Mouse (Mus musculus): ENCODE measurements at regions not wholly inside any gene's neighbourhood (a gene's known extent, or its start where the extent isn't known, plus 50 kb on each side); places are given as distances from the start of the nearest gene placed in this dataset.

DNA sequence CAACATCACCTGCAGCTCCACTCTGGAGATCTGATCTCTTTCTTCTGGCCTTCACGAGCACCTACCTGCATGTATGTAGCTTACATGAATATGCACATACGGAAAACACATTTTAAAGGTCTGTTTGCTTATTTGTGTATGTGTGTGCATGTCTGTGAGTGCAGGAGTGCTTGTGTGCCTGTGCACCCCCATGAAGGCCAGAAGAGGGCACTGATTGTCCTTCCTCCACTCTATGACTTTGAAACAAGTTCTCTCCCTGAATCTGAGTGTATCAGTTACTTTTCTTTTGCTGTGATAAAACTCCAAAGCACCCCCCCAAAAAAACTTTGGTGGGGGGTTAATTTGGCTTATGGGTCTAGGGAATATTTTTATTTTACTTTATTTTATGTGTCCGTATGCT, 54.2 kb upstream of the Smtn start:
- TF ChIP-seq CTCF (IDR thresholded peaks at IDR 0.05; ENCODE audit: control insufficient read depth, insufficient read depth, insufficient read length) (no peak), FOSL1 (IDR thresholded peaks at IDR 0.05; ENCODE audit: insufficient read depth, low read length, poor library complexity, severe bottlenecking) (no peak), MAX (IDR thresholded peaks at IDR 0.05) (no peak), USF1 (IDR thresholded peaks at IDR 0.05; ENCODE audit: low read depth) (no peak), CEBPB (IDR thresholded peaks at IDR 0.05; ENCODE audit: low read depth) (no peak)

Measured in C2C12 (cell line).